Mouse (Mus musculus): ENCODE results near the gene Kcna4. TPM values are rescaled to one million over a fixed set of nuclear protein-coding genes. Genes with fewer than 3 reads are reported as not detected.
A peak's percentile ranks its signal among the peaks of the same experiment; 100 is the strongest.

The Kcna4 gene
- polyA plus RNA-seq, 1 experiment from 2014 or later, result 1.6 TPM

DNA sequence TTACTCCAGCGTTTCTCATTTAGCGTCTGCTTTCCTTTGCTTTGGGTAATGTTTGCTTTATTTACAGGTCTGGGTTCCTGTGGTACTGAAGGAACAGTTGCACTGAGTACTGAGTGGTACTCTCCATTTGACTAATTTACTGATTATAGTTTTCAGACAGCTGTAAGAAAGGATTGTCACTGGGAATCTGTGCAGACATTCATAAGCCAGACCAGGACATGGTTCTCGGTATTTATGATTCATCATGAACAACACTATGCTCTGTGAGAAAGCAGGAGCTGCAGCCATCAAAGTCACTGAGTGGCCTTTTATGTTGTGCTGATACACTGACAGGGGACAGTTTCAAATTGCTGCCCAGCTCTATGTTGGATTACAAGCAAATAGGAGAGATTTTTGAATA lies 33.7 kb downstream of the Kcna4 start:
- ATAC-seq (ENCODE audit: low FRiP score, low read depth), result no peak
- Histone ChIP-seq H3K9me3 (no peaks in the 10 kb centered on the region), H3K27ac (no peak overlapping the region), H3K4me1 (no peaks in the 10 kb centered on the region), H3K36me3 (no peaks in the 10 kb centered on the region), H3K4me3 (no peak overlapping the region), H3K4me2 (replicated peaks) (no peak overlapping the region), H3K9ac (no peak overlapping the region), H3K27me3 (replicated peaks) (no peaks in the 10 kb centered on the region)
- WGBS, result 83% methylated on average over 3 of the region's 3 CpGs

DNA sequence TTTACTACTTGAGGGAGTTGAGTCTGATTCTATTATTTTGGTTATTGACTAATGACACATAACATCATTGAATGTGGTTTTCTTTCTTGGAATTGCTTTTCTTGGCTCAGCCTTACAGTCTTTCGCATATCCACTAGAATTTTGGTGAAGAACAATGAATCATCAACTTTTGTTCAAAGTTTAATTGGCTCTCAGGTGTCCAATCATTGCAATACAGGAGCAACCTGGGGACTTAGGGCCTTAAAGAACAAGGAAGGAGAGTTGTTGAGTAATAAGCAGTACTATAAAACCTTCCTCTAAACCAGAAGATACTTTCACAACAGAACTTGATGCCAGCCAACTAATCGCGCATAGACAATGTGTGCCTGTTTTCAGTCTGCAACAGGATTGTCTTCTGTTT lies 36.8 kb downstream of the Kcna4 start:
- H3K9me3 ChIP-seq, result no peaks in the 10 kb centered on the region
- H3K9ac ChIP-seq, result no peak overlapping the region
- no peak overlapping the region for H3K27ac ChIP-seq
- no peak overlapping the region for H3K4me3 ChIP-seq
- no peak for ATAC-seq (ENCODE audit: low FRiP score, low read depth)
- WGBS, result 91% methylated on average over 3 of the region's 3 CpGs
- H3K4me2 ChIP-seq (replicated peaks), result no peak overlapping the region
- no peaks in the 10 kb centered on the region for H3K36me3 ChIP-seq
- H3K4me1 ChIP-seq, result no peaks in the 10 kb centered on the region
- no peaks in the 10 kb centered on the region for H3K27me3 ChIP-seq (replicated peaks)

- Histone ChIP-seq H3K27me3 (replicated peaks) (no peaks in the 10 kb centered on the region), H3K4me1 (no peaks in the 10 kb centered on the region), H3K4me3 (no peak overlapping the region), H3K27ac (no peak overlapping the region), H3K9ac (no peak overlapping the region), H3K36me3 (no peaks in the 10 kb centered on the region), H3K9me3 (no peaks in the 10 kb centered on the region), H3K4me2 (replicated peaks) (no peak overlapping the region)
- WGBS, result 93% methylated on average over 3 of the region's 3 CpGs
- ATAC-seq (ENCODE audit: low FRiP score, low read depth), result no peak
Measured at GRCm38 (mm10) chr2:107341291-107341690, 50.9 kb downstream of the Kcna4 start.

DNA sequence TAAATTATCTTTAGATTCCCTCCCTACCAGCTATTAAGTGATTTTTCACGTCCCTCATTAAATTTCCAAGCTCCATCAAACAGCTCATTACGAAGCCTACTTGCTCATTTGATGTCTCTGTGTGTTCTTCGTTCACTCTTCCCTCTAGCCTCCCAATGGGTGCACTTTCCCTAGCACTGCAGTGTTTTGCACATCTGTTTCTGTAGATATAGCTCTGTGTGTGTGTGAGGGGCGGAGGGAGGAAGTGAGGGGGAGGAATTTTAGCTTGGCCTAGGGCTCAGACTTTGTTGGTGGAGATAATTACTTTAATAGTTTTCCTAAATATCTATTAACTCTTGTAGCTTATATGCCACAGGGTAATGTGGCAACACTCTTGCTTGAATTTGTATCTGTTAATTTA lies 54.4 kb downstream of the Kcna4 start:
- 77% methylated on average over 4 of the region's 4 CpGs for WGBS
- Histone ChIP-seq H3K27me3 (replicated peaks) (no peaks in the 10 kb centered on the region), H3K27ac (no peak overlapping the region), H3K9me3 (no peaks in the 10 kb centered on the region), H3K4me2 (replicated peaks) (no peak overlapping the region), H3K4me1 (no peaks in the 10 kb centered on the region), H3K4me3 (no peak overlapping the region), H3K9ac (no peak overlapping the region), H3K36me3 (no peaks in the 10 kb centered on the region)
- ATAC-seq (ENCODE audit: low FRiP score, low read depth), result peak; percentile 65; the same call in 1 of the 2 replicates

GRCm38 (mm10) chr2:107345299-107345698 lies 54.9 kb downstream of the Kcna4 start:
- peak; percentile 65; the same call in 1 of the 2 replicates for ATAC-seq (ENCODE audit: low FRiP score, low read depth)
- 63% methylated on average over 4 of the region's 4 CpGs for WGBS

More at GRCm38 (mm10) chr2:107345299-107345698, 54.9 kb downstream of the Kcna4 start:
- Histone ChIP-seq H3K9ac (no peak overlapping the region), H3K27me3 (replicated peaks) (no peaks in the 10 kb centered on the region), H3K4me1 (no peaks in the 10 kb centered on the region), H3K36me3 (no peaks in the 10 kb centered on the region), H3K9me3 (no peaks in the 10 kb centered on the region), H3K4me3 (no peak overlapping the region), H3K27ac (no peak overlapping the region), H3K4me2 (replicated peaks) (no peak overlapping the region)

Other genes starting within 250 kb of the Kcna4 start
- gene Fshb, start 231.0 kb upstream of the Kcna4 start, polyA plus RNA-seq (2016; fragmentation: Nextera tagmentation; extraction: Ambion mirVana), result not detected in 2 replicates